Mouse (Mus musculus) right cerebral cortex, adult 2 months (tissue): ENCODE measurements around the gene Olfr1371.
A peak's percentile ranks its signal among the peaks of the same experiment; 100 is the strongest.
"Not testable (repeated sequence)": the region's sequence is repeated elsewhere in the genome, so short reads cannot be mapped to it uniquely, and the experiment has no call there.

Experiments used
- DNase-seq, 2 experiments: peaks; one replicate each; pipeline ENCODE4 v3.0.0; 2021 to 2022; ENCODE audit warnings: low spot score in 2 of 2

Gene Olfr1371

GRCm38 (mm10) chr11:52225986-52226599 is 12.3 kb upstream of the Olfr1371 start:
- DNase-seq, result no peak

- DNase-seq, result no peak
These were observed 10.3 kb upstream of the Olfr1371 start for GRCm38 (mm10) chr11:52223968-52224682.

DNA sequence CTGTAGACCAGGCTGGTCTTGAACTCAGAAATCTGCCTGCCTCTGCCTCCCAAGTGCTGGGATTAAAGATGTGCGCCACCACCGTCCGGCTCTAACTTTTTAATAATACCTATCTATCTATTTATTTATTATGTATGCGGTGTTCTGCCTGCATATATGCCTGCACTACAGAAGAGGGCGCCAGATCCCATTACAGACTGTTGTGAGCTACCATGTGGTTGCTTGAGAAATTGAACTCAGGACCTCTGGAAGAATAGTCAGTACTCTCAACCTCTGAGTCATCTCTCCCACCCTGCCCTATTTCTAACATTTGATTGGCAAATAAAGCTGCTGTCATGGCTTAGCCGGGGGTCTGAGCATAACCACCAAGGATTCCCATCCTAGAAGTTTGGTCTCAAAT is 9.1 kb upstream of the Olfr1371 start:
- DNase-seq, result no peak

DNA sequence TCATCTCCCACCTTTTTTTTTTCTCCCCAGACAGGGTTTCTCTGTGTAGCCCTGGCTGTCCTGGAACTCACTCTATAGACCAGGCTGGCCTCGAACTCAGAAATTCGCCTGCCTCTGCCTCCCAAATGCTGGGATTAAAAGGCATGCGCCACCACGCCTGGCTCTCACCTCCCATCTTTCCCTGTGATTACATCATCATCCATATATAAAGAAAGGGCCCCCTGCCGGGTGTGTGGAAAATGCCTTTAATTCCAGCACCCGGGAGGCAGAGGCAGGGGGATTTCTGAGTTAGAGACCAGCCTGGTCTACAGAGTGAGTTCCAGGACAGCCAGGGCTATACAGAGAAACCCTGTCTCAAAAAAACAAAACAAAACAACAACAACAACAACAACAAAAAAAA is 8.1 kb upstream of the Olfr1371 start:
- not testable (repeated sequence) for DNase-seq

GRCm38 (mm10) chr11:52220282-52220681 is 6.5 kb upstream of the Olfr1371 start:
- DNase-seq, result peak; percentile 72 to 81

DNA sequence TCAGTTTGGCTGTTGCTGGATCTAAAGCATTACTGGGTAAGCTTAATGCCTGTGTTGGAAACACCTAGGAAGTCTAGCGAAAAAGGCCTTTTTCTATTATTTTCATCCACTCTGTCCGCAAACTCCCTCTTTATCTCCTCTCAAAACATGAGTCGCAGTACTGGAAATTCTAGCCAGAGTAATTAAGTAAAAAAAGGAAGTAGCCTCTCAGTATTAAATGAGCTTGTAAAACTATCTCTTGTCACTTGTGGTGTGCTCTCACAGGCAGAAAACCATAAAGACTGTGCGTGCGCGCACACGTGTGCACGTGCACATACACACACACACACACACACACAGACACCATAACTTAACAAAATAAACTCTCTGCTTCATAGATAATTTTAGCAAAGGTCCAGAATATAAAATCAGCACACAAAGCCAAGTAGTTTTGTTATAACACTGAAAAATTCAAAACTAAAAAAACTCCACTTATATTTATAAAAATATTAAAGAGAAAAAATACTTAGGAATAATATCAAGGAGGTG is 17.2 kb downstream of the Olfr1371 start:
- DNase-seq, result not testable (repeated sequence)

- DNase-seq, result not testable (repeated sequence)
These were observed 33.1 kb downstream of the Olfr1371 start for GRCm38 (mm10) chr11:52180651-52181050.

- DNase-seq, result not testable (repeated sequence)
These were observed 33.9 kb downstream of the Olfr1371 start for GRCm38 (mm10) chr11:52179897-52180296.

DNA sequence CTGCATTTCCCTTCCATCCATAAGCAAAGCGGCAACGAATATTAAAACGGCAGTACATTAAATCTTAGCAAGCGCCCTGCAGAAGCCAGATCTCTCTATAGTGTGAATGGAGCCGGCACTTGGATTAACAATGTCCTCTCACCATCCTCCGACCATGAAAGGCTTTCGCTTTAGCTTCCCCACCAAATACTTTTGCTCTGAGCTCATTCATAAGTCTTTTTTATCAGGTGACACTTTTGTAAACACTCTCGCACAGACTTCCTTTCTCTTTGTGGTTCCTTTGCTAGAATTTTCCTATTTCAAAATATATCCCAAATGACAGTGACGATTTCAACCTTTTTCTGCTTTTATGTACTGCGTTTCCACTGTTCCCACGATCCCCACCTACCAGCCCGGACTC is 45.3 kb downstream of the Olfr1371 start:
- no peak for DNase-seq

DNA sequence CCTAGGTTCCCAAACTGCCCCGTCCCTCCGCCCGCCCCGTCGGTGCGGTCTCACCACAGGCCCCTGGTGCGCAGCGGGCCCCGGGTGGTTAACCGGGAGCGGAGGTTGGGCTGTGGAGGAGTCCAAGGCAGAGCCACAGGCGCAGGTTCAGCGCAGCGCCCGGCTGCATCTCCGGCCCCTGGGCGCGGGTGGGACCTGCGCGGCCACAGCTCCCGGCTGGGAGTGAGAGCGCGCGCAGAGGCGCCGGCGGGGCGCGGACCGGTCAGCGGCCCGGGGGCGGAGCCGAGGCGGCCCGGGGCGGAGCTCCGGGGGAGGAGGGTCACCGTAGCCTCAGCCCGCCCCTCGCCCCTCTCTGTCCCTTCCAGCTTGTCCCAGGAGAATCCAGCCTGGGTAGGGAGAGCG is 45.9 kb downstream of the Olfr1371 start:
- not testable (repeated sequence) for DNase-seq

GRCm38 (mm10) chr11:52167126-52167525 is 46.7 kb downstream of the Olfr1371 start:
- no peak for DNase-seq

DNA sequence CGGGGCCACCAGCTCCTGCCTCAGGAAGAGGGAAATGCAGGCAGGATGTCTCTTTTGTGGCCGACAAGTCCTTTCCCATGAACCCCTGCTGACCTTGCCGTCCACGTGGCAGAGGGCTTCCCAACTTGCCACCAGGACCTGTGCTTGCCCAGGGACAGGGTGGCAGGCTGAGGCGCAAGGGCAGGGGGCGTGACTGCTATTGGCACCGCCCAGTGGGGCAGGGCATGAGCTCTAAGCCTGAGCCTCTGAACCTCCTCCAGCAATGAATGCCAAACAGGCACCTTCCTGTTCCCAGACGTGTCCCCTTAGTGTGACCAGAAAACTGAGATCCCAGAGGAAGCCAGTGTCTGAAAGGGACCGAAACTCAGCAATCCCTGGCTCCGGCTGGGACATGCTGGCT is 49.9 kb downstream of the Olfr1371 start:
- no peak for DNase-seq
